9 mouse cellular contexts compared by ENCODE assay signal in genomic region chr6:83068706-83069487, GRCm38 (mm10). TPM values are rescaled to one million over a fixed set of nuclear protein-coding genes. Genes with fewer than 3 reads are reported as not detected.
DNase-seq lines count a peak whose midpoint lies in the region; ATAC-seq and TF ChIP-seq lines count a peak whose summit lies in the region.
"Had no signal": no experiment of that assay in that cellular context is flagged by ENCODE, and none has a peak within 500 bp of the region (broad histone marks: within the 10 kb centered on the region; RNA-seq: fewer than 3 reads in every experiment).

No protein-coding gene starts in this region.

- H3K4me3 ChIP-seq in lung, adult 2 months (replicated peaks; ENCODE audit: extremely low read depth, low read depth, low read length): no peak overlapping the region
- peak overlapping the region; percentile 31 for H3K4me3 ChIP-seq in forebrain, embryonic 12.5 days (replicated peaks)
- peak overlapping the region; percentile 31 for H3K4me3 ChIP-seq in limb, embryonic 13.5 days

- no peaks in the 10 kb centered on the region for H3K9me3 ChIP-seq in forebrain, embryonic 12.5 days
- no peaks in the 10 kb centered on the region for H3K9me3 ChIP-seq in limb, embryonic 13.5 days

- peak; percentile 45 for DNase-seq in lung, adult 2 months
- DNase-seq in lung, postnatal 36 days: no peak
- peak; percentile 27 for DNase-seq in splenic B cell, adult 2 months (ENCODE audit: low read depth, low spot score)
- DNase-seq in layer of hippocampus, adult 9-10 months (ENCODE audit: low spot score): no peak
- DNase-seq in adrenal gland, adult 8-10 months: no peak
- no peak for DNase-seq in cerebellum, adult 18-20 months

- TF ChIP-seq CTCF in lung, adult 2 months (IDR thresholded peaks at IDR 0.05; ENCODE audit: insufficient read depth, low read length): no peak

- H3K4me1 ChIP-seq in lung, adult 2 months (ENCODE audit: control insufficient read depth, insufficient read depth, low read length): peaks cover 12% of the 10 kb centered on the region; the same call in 1 of the 2 replicates
- peaks cover 26% of the 10 kb centered on the region for H3K4me1 ChIP-seq in forebrain, embryonic 12.5 days
- peaks cover 24% of the 10 kb centered on the region for H3K4me1 ChIP-seq in limb, embryonic 13.5 days

- TF ChIP-seq POLR2A in lung, adult 2 months (IDR thresholded peaks at IDR 0.05; ENCODE audit: borderline replicate concordance, extremely low read depth, low read depth, low read length): no peak

- 2% methylated on average over 81 of the region's 81 CpGs for WGBS in lung, adult 2 months
- WGBS in forebrain, embryonic 12.5 days: under 1% methylated on average over 77 of the region's 81 CpGs
- 1% methylated on average over 79 of the region's 81 CpGs for WGBS in limb, embryonic 13.5 days

- H3K27me3 ChIP-seq in forebrain, embryonic 12.5 days: peaks cover 100% of the 10 kb centered on the region
- peaks cover 99% of the 10 kb centered on the region for H3K27me3 ChIP-seq in limb, embryonic 13.5 days
- peaks cover 9% of the 10 kb centered on the region for H3K27me3 ChIP-seq in splenic B cell, adult 2 months (ENCODE audit: control insufficient read depth, insufficient read depth, low read length, poor library complexity, severe bottlenecking)

- H3K27ac ChIP-seq in forebrain, embryonic 12.5 days: no peak overlapping the region
- no peak overlapping the region for H3K27ac ChIP-seq in limb, embryonic 13.5 days
- H3K27ac ChIP-seq: macrophage had no signal

- no peak overlapping the region for H3K9ac ChIP-seq in forebrain, embryonic 12.5 days
- no peak overlapping the region for H3K9ac ChIP-seq in limb, embryonic 13.5 days

- H3K4me2 ChIP-seq in forebrain, embryonic 12.5 days: peak overlapping the region; percentile 31
- H3K4me2 ChIP-seq in limb, embryonic 13.5 days (replicated peaks): peak overlapping the region; percentile 48

- ATAC-seq in forebrain, embryonic 12.5 days (ENCODE audit: low FRiP score): no peak
- no peak for ATAC-seq in limb, embryonic 13.5 days (ENCODE audit: low FRiP score, low read depth)

- no peaks in the 10 kb centered on the region for H3K36me3 ChIP-seq in forebrain, embryonic 12.5 days (replicated peaks)
- no peaks in the 10 kb centered on the region for H3K36me3 ChIP-seq in limb, embryonic 13.5 days
- H3K36me3 ChIP-seq in splenic B cell, adult 2 months (ENCODE audit: control insufficient read depth, insufficient read depth, low read length, poor library complexity, severe bottlenecking): no peaks in the 10 kb centered on the region

RNA-seq across cellular contexts. Expression of gene Tlx2, which starts 1.2 kb away (rescaled TPM):
- polyA plus RNA-seq in lung, adult 2 months (2012; rRNA removed): 0.09 and 0.22 TPM in 2 replicates
- polyA plus RNA-seq in forebrain, embryonic 12.5 days (2016; fragmentation: Nextera tagmentation; extraction: Ambion mirVana): not detected in 2 replicates
- polyA plus RNA-seq in limb, embryonic 13.5 days (2015; fragmentation: Nextera tagmentation; extraction: Ambion mirVana): not detected in 2 replicates
- total RNA-seq in adrenal gland, adult 8-10 months (2022): 10 to 100 TPM in 3 of 4 experiments, 1 to 10 TPM in 1; 7.9 to 19.1 (median 13.3) TPM
- polyA plus RNA-seq: macrophage had no signal

RNA-seq across cellular contexts. Expression of gene Pcgf1, which starts 8.8 kb away (rescaled TPM):
- polyA plus RNA-seq in lung, adult 2 months (2012; rRNA removed): 11.0 and 18.5 TPM in 2 replicates
- 36.3 and 37.0 TPM in 2 replicates for polyA plus RNA-seq in forebrain, embryonic 12.5 days (2016; fragmentation: Nextera tagmentation; extraction: Ambion mirVana)
- 40.3 and 41.3 TPM in 2 replicates for polyA plus RNA-seq in limb, embryonic 13.5 days (2015; fragmentation: Nextera tagmentation; extraction: Ambion mirVana)
- 10 to 100 TPM; 50.4 to 79.1 (median 66.0) TPM for total RNA-seq in adrenal gland, adult 8-10 months (2022)

RNA-seq across cellular contexts. Expression of gene Dqx1, which starts 11.3 kb away (rescaled TPM):
- 3.6 and 4.3 TPM in 2 replicates for polyA plus RNA-seq in lung, adult 2 months (2012; rRNA removed)
- polyA plus RNA-seq in forebrain, embryonic 12.5 days (2016; fragmentation: Nextera tagmentation; extraction: Ambion mirVana): 0.63 and 0.88 TPM in 2 replicates
- 0.64 and 0.87 TPM in 2 replicates for polyA plus RNA-seq in limb, embryonic 13.5 days (2015; fragmentation: Nextera tagmentation; extraction: Ambion mirVana)
- total RNA-seq in adrenal gland, adult 8-10 months (2022): 1 to 10 TPM; 2.6 to 6.3 (median 4.1) TPM

RNA-seq across cellular contexts. Expression of gene Htra2, which starts 13.8 kb away (rescaled TPM):
- polyA plus RNA-seq in lung, adult 2 months (2012; rRNA removed): 47.7 and 49.3 TPM in 2 replicates
- 64.3 and 65.9 TPM in 2 replicates for polyA plus RNA-seq in forebrain, embryonic 12.5 days (2016; fragmentation: Nextera tagmentation; extraction: Ambion mirVana)
- 78.4 and 82.4 TPM in 2 replicates for polyA plus RNA-seq in limb, embryonic 13.5 days (2015; fragmentation: Nextera tagmentation; extraction: Ambion mirVana)
- total RNA-seq in adrenal gland, adult 8-10 months (2022): 10 to 100 TPM; 50.7 to 69.4 (median 61.0) TPM

RNA-seq across cellular contexts. Expression of gene Aup1, which starts 14.6 kb away (rescaled TPM):
- polyA plus RNA-seq in lung, adult 2 months (2012; rRNA removed): 389 and 538 TPM in 2 replicates
- polyA plus RNA-seq in forebrain, embryonic 12.5 days (2016; fragmentation: Nextera tagmentation; extraction: Ambion mirVana): 137 and 142 TPM in 2 replicates
- polyA plus RNA-seq in limb, embryonic 13.5 days (2015; fragmentation: Nextera tagmentation; extraction: Ambion mirVana): 168 and 181 TPM in 2 replicates
- 100 to 1,000 TPM; 184 to 207 (median 192) TPM for total RNA-seq in adrenal gland, adult 8-10 months (2022)

Comparison
In these comparisons a context has a peak if more than half of its experiments do, and no peak if none do; other contexts are left out.
1. DNase-seq: peak in lung, adult 2 months (single experiment) and splenic B cell, adult 2 months (single experiment); none in lung, postnatal 36 days (single experiment), layer of hippocampus, adult 9-10 months (single experiment), adrenal gland, adult 8-10 months (single experiment) and cerebellum, adult 18-20 months (0 of 2).